Mouse (Mus musculus): Measurements from ENCODE around the gene Tmc5.

DNA sequence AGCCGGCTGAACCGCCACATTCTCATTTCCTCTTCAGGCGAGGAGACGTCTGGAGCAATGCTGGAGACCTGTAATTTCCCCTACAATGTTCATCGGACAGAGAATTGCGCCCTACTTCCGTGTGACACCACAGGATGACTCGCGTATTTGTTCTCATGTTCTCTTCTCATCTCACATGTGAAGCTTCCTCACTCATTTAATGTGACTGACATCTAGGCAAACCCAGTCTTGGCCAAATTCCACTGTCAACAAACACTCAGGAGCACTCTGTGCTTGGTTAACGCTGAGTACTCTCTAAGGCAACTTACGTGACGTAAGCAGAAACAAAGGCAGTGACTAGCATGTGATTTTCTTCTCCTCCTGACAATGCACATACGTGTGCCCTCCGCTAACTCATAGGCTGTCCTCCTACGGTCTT lies 106.1 kb downstream of the Tmc5 start:
- no peak for TF ChIP-seq EP300 (IDR thresholded peaks at IDR 0.05; ENCODE audit: low read depth in 1 of 2, low read length in 2 of 2)
- TF ChIP-seq USF1 (IDR thresholded peaks at IDR 0.05; ENCODE audit: low read depth, low read length), result no peak
- no peak for TF ChIP-seq RCOR1 (IDR thresholded peaks at IDR 0.05; ENCODE audit: low read depth, low read length)
- no peak for TF ChIP-seq CTCF (IDR thresholded peaks at IDR 0.05 in 2 of 3, conservative IDR thresholded peaks at IDR 0.05 in 1 of 3; ENCODE audit: control insufficient read depth in 1 of 3, insufficient read depth in 1 of 3, low read depth in 2 of 3, low read length in 3 of 3, poor library complexity in 1 of 3, severe bottlenecking in 1 of 3)
- TF ChIP-seq CHD2 (IDR thresholded peaks at IDR 0.05; ENCODE audit: low read length), result no peak
- no peak for TF ChIP-seq RAD21 (IDR thresholded peaks at IDR 0.05; ENCODE audit: low read depth, low read length)
- TF ChIP-seq POLR2A (IDR thresholded peaks at IDR 0.05; ENCODE audit: control insufficient read depth in 1 of 2, insufficient read depth in 1 of 2, low read depth in 1 of 2, low read length in 2 of 2, poor library complexity in 1 of 2), result no peak
- no peak for TF ChIP-seq TAL1 (IDR thresholded peaks at IDR 0.05; ENCODE audit: low read length)
- TF ChIP-seq POLR2AphosphoS2 (IDR thresholded peaks at IDR 0.05; ENCODE audit: low read length), result no peak
- no peak for TF ChIP-seq MEF2A (IDR thresholded peaks at IDR 0.05; ENCODE audit: extremely low read depth, insufficient replicate concordance, low read depth, low read length, poor library complexity, severe bottlenecking)
- no peak for TF ChIP-seq MYC (IDR thresholded peaks at IDR 0.05; ENCODE audit: low read depth, low read length)
- TF ChIP-seq UBTF (IDR thresholded peaks at IDR 0.05; ENCODE audit: borderline replicate concordance, insufficient read depth, low read depth, low read length), result no peak
- no peak for TF ChIP-seq GABPA (IDR thresholded peaks at IDR 0.05; ENCODE audit: low read depth, low read length)
